Comparison of ENCODE assay signal across 10 mouse cellular contexts in the genomic region with DNA sequence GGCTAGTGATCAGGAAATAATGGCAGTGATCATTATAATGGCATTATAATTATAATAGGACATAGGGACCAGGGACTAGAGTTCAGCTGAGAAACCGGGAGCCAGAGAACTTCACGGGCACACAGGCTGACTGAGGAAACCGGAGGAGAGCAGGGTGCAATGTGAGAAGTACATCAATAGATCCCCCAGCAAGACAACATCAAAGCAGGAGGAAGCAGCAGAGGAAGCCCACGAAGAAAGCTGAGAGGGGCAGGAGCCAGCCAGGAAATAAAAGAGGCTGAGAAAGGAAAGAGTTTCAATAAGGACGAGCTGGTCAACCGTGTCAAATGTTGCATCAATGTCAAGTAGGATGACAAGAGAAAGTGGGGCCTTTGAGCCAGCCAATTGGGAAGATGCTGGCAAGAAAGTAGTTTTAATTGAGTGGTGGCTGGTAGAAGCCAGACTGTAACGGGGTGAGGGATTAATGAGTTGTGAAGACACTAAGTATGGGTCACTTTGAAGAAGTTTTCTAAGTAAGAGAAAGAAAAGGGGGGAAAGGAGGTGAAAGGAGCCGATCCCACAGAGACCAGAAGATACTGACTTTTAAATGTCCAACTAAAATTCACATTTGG.
DNase-seq lines count a peak whose midpoint lies in the region; ATAC-seq and TF ChIP-seq lines count a peak whose summit lies in the region.
"Had no signal": no experiment of that assay in that cellular context is flagged by ENCODE, and none has a peak within 500 bp of the region (broad histone marks: within the 10 kb centered on the region; RNA-seq: fewer than 3 reads in every experiment).

No protein-coding gene starts in this region.

- peak overlapping the region; percentile 51 for H3K4me2 ChIP-seq in heart, embryonic 13.5 days
- no peak overlapping the region for H3K4me2 ChIP-seq in lung, embryonic 14.5 days
- H3K4me2 ChIP-seq: liver, embryonic 12.5 days had no signal

- TF ChIP-seq CTCF in lung, embryonic 14.5 days (IDR thresholded peaks at IDR 0.05; ENCODE audit: low read depth) = no peak
- TF ChIP-seq CTCF in thymus, adult 2 months (IDR thresholded peaks at IDR 0.05; ENCODE audit: borderline replicate concordance, control insufficient read depth, extremely low read depth, insufficient read depth, low read length, poor library complexity) = no peak

- no peak for TF ChIP-seq POLR2A in thymus, adult 2 months (IDR thresholded peaks at IDR 0.05; ENCODE audit: control insufficient read depth, extremely low read depth, insufficient read depth, low read length, poor library complexity)

- H3K4me1 ChIP-seq in heart, embryonic 13.5 days = peaks cover 43% of the 10 kb centered on the region
- H3K4me1 ChIP-seq in lung, embryonic 14.5 days (ENCODE audit: insufficient read depth) = 0 out of 2 replicates have a peak, but pooled peaks cover 3% of the 10 kb centered on the region
- H3K4me1 ChIP-seq in thymus, adult 2 months (replicated peaks; ENCODE audit: control insufficient read depth, insufficient read depth, low read length) = peaks cover 2% of the 10 kb centered on the region

- H3K4me3 ChIP-seq in heart, embryonic 13.5 days = no peak overlapping the region
- no peak overlapping the region for H3K4me3 ChIP-seq in lung, embryonic 14.5 days (ENCODE audit: low read depth, low read length)
- H3K4me3 ChIP-seq in thymus, adult 2 months (ENCODE audit: control insufficient read depth, insufficient read depth, low read length) = no peak overlapping the region
- H3K4me3 ChIP-seq: liver, embryonic 12.5 days had no signal

- ATAC-seq in heart, embryonic 13.5 days (ENCODE audit: extremely low read depth, insufficient number of reproducible peaks, low FRiP score, low TSS enrichment) = no peak
- ATAC-seq in lung, embryonic 14.5 days (ENCODE audit: insufficient read depth) = peak; percentile 61
- ATAC-seq: liver, embryonic 12.5 days had no signal

- no peak overlapping the region for H3K27ac ChIP-seq in heart, embryonic 13.5 days (replicated peaks)
- no peak overlapping the region for H3K27ac ChIP-seq in lung, embryonic 14.5 days (ENCODE audit: low read depth)
- H3K27ac ChIP-seq in thymus, adult 2 months (ENCODE audit: control insufficient read depth, insufficient read depth, low read length) = no peak overlapping the region
- H3K27ac ChIP-seq: liver, embryonic 12.5 days had no signal

- DNase-seq in heart, postnatal 36 days = no peak
- DNase-seq in lung, embryonic 14.5 days = peak; percentile 71
- DNase-seq in lung, postnatal 36 days = no peak
- peak; percentile 46 for DNase-seq in embryo, embryonic 10.5 days (ENCODE audit: low spot score)
- DNase-seq in thymus, adult 2 months = peak; percentile 15
- no peak for DNase-seq in B cell, adult 2 months
- no peak for DNase-seq in cerebellum, postnatal 10 days
- DNase-seq: cerebellum, adult 11-12 months had no signal

- H3K27me3 ChIP-seq in heart, embryonic 13.5 days (replicated peaks) = no peaks in the 10 kb centered on the region
- no peaks in the 10 kb centered on the region for H3K27me3 ChIP-seq in lung, embryonic 14.5 days (ENCODE audit: insufficient read depth, low read length)
- H3K27me3 ChIP-seq in thymus, adult 2 months (ENCODE audit: control insufficient read depth, insufficient read depth, low read length) = no peaks in the 10 kb centered on the region

- H3K9ac ChIP-seq in heart, embryonic 13.5 days = peak overlapping the region; percentile 34; the same call in 1 of the 2 replicates
- H3K9ac ChIP-seq in lung, embryonic 14.5 days = no peak overlapping the region
- H3K9ac ChIP-seq: liver, embryonic 12.5 days had no signal

- no peaks in the 10 kb centered on the region for H3K9me3 ChIP-seq in heart, embryonic 13.5 days
- no peaks in the 10 kb centered on the region for H3K9me3 ChIP-seq in lung, embryonic 14.5 days (ENCODE audit: low read depth, low read length)
- H3K9me3 ChIP-seq: liver, embryonic 12.5 days had no signal

- no peaks in the 10 kb centered on the region for H3K36me3 ChIP-seq in heart, embryonic 13.5 days
- no peaks in the 10 kb centered on the region for H3K36me3 ChIP-seq in lung, embryonic 14.5 days (ENCODE audit: insufficient read depth)
- H3K36me3 ChIP-seq in thymus, adult 2 months (ENCODE audit: control insufficient read depth, insufficient read depth, low read length) = no peaks in the 10 kb centered on the region
- H3K36me3 ChIP-seq: liver, embryonic 12.5 days had no signal

- WGBS in heart, embryonic 13.5 days = 29% methylated on average over 8 of the region's 8 CpGs
- 16% methylated on average over 8 of the region's 8 CpGs for WGBS in lung, embryonic 14.5 days
- 24% methylated on average over 8 of the region's 8 CpGs for WGBS in thymus, adult 2 months

- intact Hi-C loops in heart, postnatal 36 days (cut with DNase I) = no loop called here

Comparison
In these comparisons a context has a peak if more than half of its experiments do, and no peak if none do; other contexts are left out.
1. DNase-seq: peak in lung, embryonic 14.5 days (single experiment), embryo, embryonic 10.5 days (single experiment) and thymus, adult 2 months (single experiment); none in heart, postnatal 36 days (0 of 2), lung, postnatal 36 days (single experiment), B cell, adult 2 months (0 of 2) and cerebellum, postnatal 10 days (0 of 2).